Mouse (Mus musculus) heart, embryonic 16.5 days (tissue): ENCODE measurements around the gene Hoxa3. TPM values are rescaled to one million over a fixed set of nuclear protein-coding genes. Genes with fewer than 3 reads are reported as not detected.
A peak's percentile ranks its signal among the peaks of the same experiment; 100 is the strongest.

Experiments
- ATAC-seq: fragments of 200-750 bp; cut with Nextera tagmentation; replicated peaks from 2 replicates; pipeline ENCODE4 v1.8.0; 2017; ENCODE audit warnings: moderate number of reproducible peaks; ENCODE audit not compliant: insufficient read depth, low FRiP score; ENCODE audit errors: extremely low read depth
- H3K27ac ChIP-seq: fragments of 300-500 bp; sonication (generic); 2 replicates; pipeline ENCODE4 v1.5.1; 2014; ENCODE audit warnings: mild to moderate bottlenecking, low read length, control low read depth, moderate library complexity
- H3K27me3 ChIP-seq: fragments of 300-500 bp; sonication (generic); 2 replicates; pipeline ENCODE4 v1.6.1; 2014; ENCODE audit warnings: low read length, mixed read lengths; ENCODE audit not compliant: control insufficient read depth, insufficient read depth
- H3K36me3 ChIP-seq: fragments of 300-500 bp; sonication (generic); 2 replicates; pipeline ENCODE4 v1.6.1; 2014; ENCODE audit not compliant: control insufficient read depth, insufficient read depth
- H3K4me1 ChIP-seq: fragments of 300-500 bp; sonication (generic); 2 replicates; pipeline ENCODE4 v1.6.1; 2014; ENCODE audit warnings: low read length, mixed read lengths; ENCODE audit not compliant: control insufficient read depth, insufficient read depth
- H3K4me2 ChIP-seq: fragments of 300-500 bp; sonication (generic); 2 replicates; pipeline ENCODE4 v1.6.1; 2014; ENCODE audit warnings: low read depth, mild to moderate bottlenecking, control low read depth, low read length
- H3K4me3 ChIP-seq: fragments of 300-500 bp; sonication (generic); 2 replicates; pipeline ENCODE4 v1.5.1; 2014; ENCODE audit warnings: mild to moderate bottlenecking, control low read depth, low read length
- H3K9ac ChIP-seq: fragments of 300-500 bp; sonication (generic); 2 replicates; pipeline ENCODE4 v1.6.1; 2014; ENCODE audit warnings: low read length, control low read depth
- H3K9me3 ChIP-seq: fragments of 300-500 bp; sonication (generic); replicated peaks from 2 replicates; pipeline ENCODE4 v1.6.1; 2016; ENCODE audit warnings: low read length; ENCODE audit not compliant: control insufficient read depth
- WGBS: fragments of 180-500 bp; shearing (Covaris S2); extraction: QIAGEN DNeasy Blood & Tissue Kit; methylation state at CpG from one replicate; pipeline ENCODE4 v1.1.7; 2014; 5-methylcytosine and 5-hydroxymethylcytosine counted together
- polyA plus RNA-seq: library from polyadenylated mRNA; unstranded; fragments of >200 nt; fragmentation: Nextera tagmentation; extraction: Ambion mirVana; gene quantifications from 2 replicates; pipeline ENCODE4 v1.2.1, GENCODE M21; 2015

Gene Hoxa3
- polyA plus RNA-seq, 1 experiment from 2014 or later: 0.89 TPM

GRCm38 (mm10) chr6:52247766-52248637 is 34.9 kb upstream of the Hoxa3 start:
- WGBS: 2% methylated on average over 23 of the region's 23 CpGs
- no peak overlapping the region for H3K4me2 ChIP-seq

GRCm38 (mm10) chr6:52246916-52247315 is 33.8 kb upstream of the Hoxa3 start:
- H3K4me3 ChIP-seq: no peak overlapping the region

More at GRCm38 (mm10) chr6:52247766-52248637, 34.9 kb upstream of the Hoxa3 start:
- no peaks in the 10 kb centered on the region for H3K9me3 ChIP-seq
- H3K27me3 ChIP-seq: peaks cover 96% of the 10 kb centered on the region
- no peak overlapping the region for H3K4me3 ChIP-seq
- no peak for ATAC-seq
- no peaks in the 10 kb centered on the region for H3K36me3 ChIP-seq
- 0 out of 2 replicates have a peak, but pooled peaks cover 3% of the 10 kb centered on the region for H3K4me1 ChIP-seq
- no peak overlapping the region for H3K9ac ChIP-seq
- H3K27ac ChIP-seq: no peak overlapping the region

GRCm38 (mm10) chr6:52246403-52246803 is 33.3 kb upstream of the Hoxa3 start:
- H3K27ac ChIP-seq: no peak overlapping the region
- 0 out of 2 replicates have a peak, but pooled peaks cover 3% of the 10 kb centered on the region for H3K4me1 ChIP-seq
- no peaks in the 10 kb centered on the region for H3K9me3 ChIP-seq
- H3K9ac ChIP-seq: no peak overlapping the region
- no peaks in the 10 kb centered on the region for H3K36me3 ChIP-seq
- H3K27me3 ChIP-seq: peaks cover 97% of the 10 kb centered on the region
- no peak for ATAC-seq
- no peak overlapping the region for H3K4me3 ChIP-seq
- under 1% methylated on average over 26 of the region's 26 CpGs for WGBS
- no peak overlapping the region for H3K4me2 ChIP-seq

More at GRCm38 (mm10) chr6:52246916-52247315, 33.8 kb upstream of the Hoxa3 start:
- Histone ChIP-seq H3K4me1 (0 out of 2 replicates have a peak, but pooled peaks cover 3% of the 10 kb centered on the region), H3K27me3 (peaks cover 97% of the 10 kb centered on the region), H3K27ac (no peak overlapping the region), H3K9me3 (no peaks in the 10 kb centered on the region), H3K36me3 (no peaks in the 10 kb centered on the region), H3K9ac (no peak overlapping the region), H3K4me2 (no peak overlapping the region)
- 4% methylated on average over 3 of the region's 3 CpGs for WGBS
- ATAC-seq: no peak

- Histone ChIP-seq H3K27ac (no peak within 1 kb of the TSS), H3K27me3 (peaks cover 97% of the 10 kb centered on the region), H3K9ac (no peak within 1 kb of the TSS), H3K36me3 (no peaks in the 10 kb centered on the region), H3K4me3 (no peak within 1 kb of the TSS), H3K4me1 (0 out of 2 replicates have a peak, but pooled peaks cover 3% of the 10 kb centered on the region), H3K4me2 (peak within 1 kb of the TSS; percentile 30; the same call in 1 of the 2 replicates), H3K9me3 (no peaks in the 10 kb centered on the region)
- ATAC-seq: no peak
- WGBS: 2% methylated on average over 20 of the region's 20 CpGs
Observed at GRCm38 (mm10) chr6:52245757-52246142, 32.6 kb upstream of the Hoxa3 start, which contains the start of gene Hoxa11. Gene Hoxa11 (minus strand): TSS chr6:52245810.

GRCm38 (mm10) chr6:52245040-52245756 is 32.1 kb upstream of the Hoxa3 start:
- Histone ChIP-seq H3K36me3 (no peaks in the 10 kb centered on the region), H3K9ac (no peak overlapping the region), H3K27me3 (peaks cover 98% of the 10 kb centered on the region), H3K4me3 (no peak overlapping the region), H3K9me3 (no peaks in the 10 kb centered on the region), H3K27ac (no peak overlapping the region), H3K4me2 (peak overlapping the region; percentile 30; the same call in 1 of the 2 replicates), H3K4me1 (0 out of 2 replicates have a peak, but pooled peaks cover 3% of the 10 kb centered on the region)
- under 1% methylated on average over 67 of the region's 71 CpGs for WGBS
- ATAC-seq: no peak

- H3K4me2 ChIP-seq: peak overlapping the region; percentile 30; the same call in 1 of the 2 replicates
- H3K27ac ChIP-seq: no peak overlapping the region
- H3K4me3 ChIP-seq: no peak overlapping the region
- no peaks in the 10 kb centered on the region for H3K9me3 ChIP-seq
- WGBS: 2% methylated on average over 23 of the region's 23 CpGs
- H3K36me3 ChIP-seq: no peaks in the 10 kb centered on the region
- H3K4me1 ChIP-seq: 0 out of 2 replicates have a peak, but pooled peaks cover 3% of the 10 kb centered on the region
- no peak overlapping the region for H3K9ac ChIP-seq
- ATAC-seq: no peak
- H3K27me3 ChIP-seq: peaks cover 98% of the 10 kb centered on the region
Observed at GRCm38 (mm10) chr6:52244471-52245039, 31.4 kb upstream of the Hoxa3 start.

- ATAC-seq: no peak
- Histone ChIP-seq H3K27me3 (peaks cover 95% of the 10 kb centered on the region), H3K4me3 (no peak overlapping the region), H3K27ac (no peak overlapping the region), H3K4me1 (0 out of 2 replicates have a peak, but pooled peaks cover 3% of the 10 kb centered on the region), H3K4me2 (no peak overlapping the region), H3K9me3 (no peaks in the 10 kb centered on the region), H3K36me3 (no peaks in the 10 kb centered on the region), H3K9ac (no peak overlapping the region)
- WGBS: 2% methylated on average over 12 of the region's 12 CpGs
Observed at GRCm38 (mm10) chr6:52243681-52244121, 30.6 kb upstream of the Hoxa3 start.

- peaks cover 94% of the 10 kb centered on the region for H3K27me3 ChIP-seq
- ATAC-seq: no peak
Observed at GRCm38 (mm10) chr6:52242801-52243332, 29.7 kb upstream of the Hoxa3 start.

More at GRCm38 (mm10) chr6:52242801-52243332, 29.7 kb upstream of the Hoxa3 start:
- H3K4me2 ChIP-seq: no peak overlapping the region
- WGBS: 4% methylated on average over 4 of the region's 4 CpGs
- no peaks in the 10 kb centered on the region for H3K9me3 ChIP-seq
- H3K4me1 ChIP-seq: 0 out of 2 replicates have a peak, but pooled peaks cover 3% of the 10 kb centered on the region
- H3K27ac ChIP-seq: no peak overlapping the region
- H3K36me3 ChIP-seq: no peaks in the 10 kb centered on the region
- H3K9ac ChIP-seq: no peak overlapping the region
- no peak overlapping the region for H3K4me3 ChIP-seq
